Mouse (Mus musculus) thymus, postnatal 36 days (tissue): ENCODE results near the gene Ppt2.

Experiments
- DNase-seq, 2 experiments: peaks; one replicate each; pipeline ENCODE4 v3.0.0; 2022; ENCODE audit warnings: mixed read lengths in 2 of 2

Ppt2 gene

GRCm38 (mm10) chr17:34604511-34605237 is 23.6 kb downstream of the Ppt2 start:
- DNase-seq = peak in 1 of 2 experiments; percentile 5

DNA sequence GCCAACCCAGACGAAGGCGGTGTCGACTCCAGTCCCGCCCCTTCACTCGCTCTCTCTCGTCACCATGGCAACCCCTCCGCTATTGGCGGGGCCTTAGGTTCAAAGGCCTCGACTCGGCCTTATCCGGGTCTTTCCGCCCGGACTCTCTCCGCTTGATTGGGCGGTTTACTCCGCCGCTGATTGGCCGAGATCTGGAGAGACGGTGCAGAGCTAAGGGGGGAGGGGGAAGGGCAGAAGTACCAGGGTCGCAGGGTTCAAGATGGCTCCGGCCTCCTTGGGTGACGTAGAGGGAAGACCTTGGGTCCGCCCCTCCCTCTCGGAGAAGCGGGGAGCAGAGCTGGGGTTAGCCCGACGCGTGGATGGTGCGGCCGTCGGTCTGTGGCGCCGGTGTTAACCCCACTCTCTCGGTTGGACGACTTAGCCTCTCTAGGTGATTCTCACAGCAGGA is 24.2 kb downstream of the Ppt2 start, which contains the start of gene Agpat1:
Gene Agpat1 (plus strand): TSS at position 202 of the 448 bp plus-strand sequence.
- DNase-seq = peak; percentile 96 to 99

GRCm38 (mm10) chr17:34603375-34604060 is 24.8 kb downstream of the Ppt2 start, which contains the start of gene Rnf5:
Gene Rnf5 (minus strand): TSS chr17:34603690.
- peak; percentile 94 to 95 for DNase-seq

- DNase-seq = peak in 1 of 2 experiments; percentile 17
Observed at GRCm38 (mm10) chr17:34601796-34602195, 26.5 kb downstream of the Ppt2 start.

- no peak for DNase-seq
Observed at GRCm38 (mm10) chr17:34599891-34600290, 28.4 kb downstream of the Ppt2 start.

DNA sequence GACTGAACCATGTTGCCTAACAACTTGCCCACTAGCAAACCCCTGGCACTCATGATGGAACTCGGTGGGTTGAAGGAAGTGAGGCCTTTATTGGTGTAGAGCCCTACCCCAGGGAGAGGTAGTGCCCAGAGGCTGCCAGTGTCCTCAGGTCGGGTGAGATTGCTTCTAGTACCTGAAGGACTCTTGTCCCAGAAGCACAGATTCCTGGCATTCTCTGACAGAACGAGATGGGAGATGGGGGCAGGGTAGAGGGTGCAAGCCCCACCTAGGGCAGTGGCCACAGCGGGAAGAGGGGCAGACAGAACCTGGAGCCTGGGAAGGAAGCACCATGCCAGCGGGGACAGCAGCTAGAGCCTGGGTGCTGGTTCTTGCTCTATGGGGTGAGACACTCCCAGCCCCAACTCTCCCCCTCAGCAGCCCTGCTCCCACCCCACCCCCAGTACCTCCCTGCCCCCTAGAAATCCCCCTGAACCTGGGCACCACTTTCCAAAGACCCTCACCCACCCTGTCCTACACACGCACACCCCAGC is 30.7 kb downstream of the Ppt2 start, which contains the start of gene Ager:
Gene Ager (plus strand): TSS at position 297 of the 530 bp plus-strand sequence.
- DNase-seq = no peak

DNA sequence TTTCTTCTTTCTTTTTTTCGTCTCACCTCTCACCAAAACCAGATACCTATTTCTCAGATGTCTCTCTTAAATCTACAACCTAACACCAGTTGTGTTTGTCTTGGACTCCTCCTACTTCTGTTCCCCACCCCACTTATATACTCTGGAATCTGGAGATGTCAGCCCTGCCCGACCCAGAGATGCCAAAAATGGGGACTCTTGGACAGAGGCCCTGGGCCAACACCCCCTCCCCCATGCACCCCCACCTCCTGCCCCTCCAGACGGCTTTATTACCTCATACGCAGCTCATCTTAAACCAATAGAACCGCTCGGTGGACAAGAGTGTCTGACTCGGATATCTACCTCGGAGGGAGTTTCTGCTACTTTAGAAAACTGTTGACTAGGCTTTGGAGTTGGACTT is 32.2 kb downstream of the Ppt2 start:
- no peak for DNase-seq

DNA sequence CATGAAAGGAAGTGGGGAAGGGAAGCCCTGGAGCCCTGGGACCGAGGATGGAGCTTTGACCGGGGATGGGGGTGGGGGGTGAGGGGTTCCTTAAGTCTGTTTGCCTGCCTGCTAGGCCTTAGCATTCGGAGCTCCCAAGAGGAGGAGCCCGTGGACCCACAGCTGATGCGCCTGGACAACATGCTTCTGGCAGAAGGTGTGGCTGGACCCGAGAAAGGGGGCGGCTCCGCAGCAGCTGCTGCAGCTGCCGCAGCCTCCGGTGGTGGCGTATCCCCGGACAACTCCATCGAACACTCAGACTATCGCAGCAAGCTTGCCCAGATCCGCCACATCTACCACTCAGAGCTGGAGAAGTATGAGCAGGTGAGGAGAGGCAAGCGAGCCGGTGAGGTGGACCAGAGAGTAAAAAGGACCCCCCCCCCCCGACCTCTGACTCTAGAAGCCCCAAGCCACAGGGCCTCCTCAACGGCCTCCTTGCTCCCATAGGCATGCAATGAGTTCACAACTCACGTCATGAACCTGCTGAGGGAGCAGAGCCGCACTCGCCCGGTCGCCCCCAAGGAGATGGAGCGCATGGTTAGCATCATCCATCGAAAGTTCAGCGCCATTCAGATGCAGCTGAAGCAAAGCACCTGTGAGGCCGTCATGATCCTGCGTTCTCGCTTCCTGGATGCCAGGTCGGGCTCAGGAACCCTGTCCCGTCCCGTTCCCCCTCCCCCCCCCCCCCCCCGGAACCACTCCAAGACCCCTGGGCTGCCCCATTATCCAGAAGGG is 34.4 kb downstream of the Ppt2 start:
- no peak for DNase-seq

DNA sequence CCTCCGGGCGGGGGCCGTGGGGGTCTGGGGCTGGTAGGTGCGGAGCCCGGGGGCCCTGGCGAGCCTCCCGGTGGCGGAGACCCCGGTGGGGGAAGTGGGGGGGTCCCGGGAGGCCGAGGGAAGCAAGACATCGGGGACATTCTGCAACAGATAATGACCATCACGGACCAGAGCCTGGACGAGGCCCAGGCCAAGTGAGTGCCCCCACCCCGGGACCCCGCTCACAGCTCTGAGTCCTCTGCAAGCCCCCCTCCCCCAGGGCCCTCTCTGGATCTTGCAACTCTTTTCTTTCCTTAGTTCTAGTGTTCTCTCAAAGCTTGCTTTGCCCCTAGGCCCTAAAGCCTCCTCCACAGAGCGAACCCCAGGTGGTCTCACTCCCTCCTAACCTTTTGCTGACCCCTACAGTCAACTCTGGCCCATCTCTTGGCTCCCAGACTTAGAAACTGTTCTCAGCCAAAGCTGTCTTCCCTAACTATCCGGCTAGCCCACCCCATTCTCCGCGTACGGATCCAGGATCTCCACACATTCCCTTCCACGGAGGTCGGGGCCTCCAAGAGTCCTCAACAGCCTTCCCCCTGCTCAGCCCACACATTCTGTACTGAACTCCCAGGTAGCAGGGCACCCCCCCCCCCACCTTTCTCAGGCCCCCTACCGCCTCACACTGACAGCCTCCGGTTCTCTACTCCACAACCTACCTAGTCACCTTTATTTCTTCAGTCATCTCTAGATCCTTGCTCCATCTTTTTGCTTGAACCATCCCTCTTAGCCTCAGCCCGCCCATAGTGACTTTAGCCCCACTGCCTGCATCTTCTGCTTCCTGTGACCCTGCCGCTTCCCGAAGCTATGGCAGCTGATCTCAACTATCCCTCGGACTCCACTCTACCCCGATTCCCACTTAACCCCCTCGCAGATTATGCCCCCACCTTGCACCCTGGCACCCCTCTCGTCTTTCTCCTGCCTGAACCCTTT is 35.4 kb downstream of the Ppt2 start:
- peak; percentile 27 to 36 for DNase-seq

GRCm38 (mm10) chr17:34591994-34592375 is 36.3 kb downstream of the Ppt2 start:
- DNase-seq = peak; percentile 92

DNA sequence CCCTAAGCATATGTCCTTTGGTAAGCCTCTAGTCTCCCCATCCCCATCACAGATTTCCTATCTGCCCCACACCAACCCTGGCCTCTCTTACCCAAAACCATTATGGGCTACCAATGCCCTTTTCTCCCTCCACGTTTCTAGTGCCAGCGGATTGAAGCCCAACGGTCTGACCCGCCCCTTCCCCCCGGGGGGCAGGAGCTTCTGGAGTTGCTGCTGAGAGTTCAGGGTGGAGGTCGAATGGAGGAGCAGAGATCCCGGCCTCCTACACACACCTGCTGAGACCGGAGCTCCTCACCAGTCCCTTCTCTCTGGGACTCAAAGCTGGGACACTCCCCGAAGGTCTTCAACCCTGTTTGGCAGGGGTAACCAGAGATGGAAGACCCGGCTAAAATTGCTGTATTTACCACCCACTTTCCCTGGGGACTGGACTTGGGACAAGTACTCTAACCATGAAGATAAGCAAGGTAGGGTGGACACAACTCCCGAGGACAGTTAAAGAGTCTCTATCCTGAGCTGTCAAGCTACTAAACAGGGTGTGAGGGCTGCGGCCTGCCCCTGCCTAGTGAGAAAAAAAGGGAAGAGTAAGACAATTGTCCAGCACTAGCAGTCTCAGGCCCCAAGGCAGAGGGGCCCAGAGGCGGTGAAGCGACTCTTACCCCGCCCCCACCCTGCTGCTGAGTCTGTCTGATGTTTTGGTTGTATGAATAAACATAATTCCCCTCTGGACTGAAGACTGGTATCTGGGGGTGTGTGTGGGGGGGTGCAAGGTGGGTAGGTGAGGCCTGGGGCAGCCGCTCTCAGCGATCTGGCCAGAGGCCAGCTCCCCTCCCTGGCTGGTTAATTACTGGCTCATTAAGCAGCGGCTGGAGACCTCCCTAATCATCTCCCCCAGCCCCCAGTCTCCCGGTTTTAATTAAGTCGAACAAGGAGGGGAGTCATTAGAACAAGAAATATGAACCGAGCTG is 37.0 kb downstream of the Ppt2 start, which contains the start of gene Pbx2:
Gene Pbx2 (plus strand): TSS at position 238 of the 965 bp plus-strand sequence.
- DNase-seq = peak; percentile 56 to 63

- peak; percentile 43 to 61 for DNase-seq
Observed at GRCm38 (mm10) chr17:34590154-34590987, 37.9 kb downstream of the Ppt2 start.

DNA sequence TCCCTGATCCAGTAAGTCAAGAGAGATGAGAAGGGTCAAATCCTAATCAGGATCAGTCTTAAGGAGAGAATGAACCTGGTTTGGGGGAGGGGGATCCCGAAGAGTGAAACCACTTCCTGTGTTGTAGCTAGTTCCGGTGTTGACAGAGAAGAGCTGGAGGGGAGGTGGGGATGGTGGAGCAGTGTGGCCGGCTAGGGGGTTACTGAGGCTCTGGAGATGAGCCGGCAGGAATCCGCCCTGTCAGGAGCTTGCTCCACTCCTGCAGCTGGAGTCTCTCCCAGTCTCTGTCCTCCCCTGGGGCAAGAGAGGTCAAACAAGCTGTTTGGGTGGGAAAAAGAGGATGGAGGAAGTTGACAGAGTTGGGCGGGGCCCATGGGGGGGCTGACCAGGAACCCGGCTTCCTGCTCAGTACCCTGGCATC is 38.6 kb downstream of the Ppt2 start, which contains the start of gene Gpsm3:
Gene Gpsm3 (plus strand): TSS at position 126 of the 421 bp plus-strand sequence.
- DNase-seq = peak; percentile 79 to 82

- DNase-seq = peak in 1 of 2 experiments; percentile 33
Observed at GRCm38 (mm10) chr17:34589206-34589605, 39.1 kb downstream of the Ppt2 start.

GRCm38 (mm10) chr17:34588767-34589166 is 39.5 kb downstream of the Ppt2 start:
- peak in 1 of 2 experiments; percentile 42 for DNase-seq

DNA sequence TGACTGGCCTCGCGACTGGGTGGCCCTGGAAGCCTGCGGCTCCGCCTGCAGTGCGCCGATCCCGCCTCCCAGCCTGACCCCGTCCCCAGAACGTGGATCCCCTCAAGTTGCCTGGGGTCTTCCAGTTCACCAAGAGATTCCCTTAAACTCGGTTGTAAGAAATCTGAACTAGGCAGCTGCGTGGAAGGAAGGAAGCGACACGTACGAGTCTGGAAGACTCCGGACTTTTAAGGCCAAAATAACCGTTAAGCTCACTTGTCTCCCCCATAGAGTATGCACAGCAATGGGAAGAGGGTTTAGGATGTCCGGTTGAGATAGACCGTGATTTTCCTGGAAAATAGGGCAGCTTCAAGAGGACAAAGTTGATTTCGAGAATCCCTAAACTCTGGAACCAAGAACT is 40.5 kb downstream of the Ppt2 start:
- no peak for DNase-seq

DNA sequence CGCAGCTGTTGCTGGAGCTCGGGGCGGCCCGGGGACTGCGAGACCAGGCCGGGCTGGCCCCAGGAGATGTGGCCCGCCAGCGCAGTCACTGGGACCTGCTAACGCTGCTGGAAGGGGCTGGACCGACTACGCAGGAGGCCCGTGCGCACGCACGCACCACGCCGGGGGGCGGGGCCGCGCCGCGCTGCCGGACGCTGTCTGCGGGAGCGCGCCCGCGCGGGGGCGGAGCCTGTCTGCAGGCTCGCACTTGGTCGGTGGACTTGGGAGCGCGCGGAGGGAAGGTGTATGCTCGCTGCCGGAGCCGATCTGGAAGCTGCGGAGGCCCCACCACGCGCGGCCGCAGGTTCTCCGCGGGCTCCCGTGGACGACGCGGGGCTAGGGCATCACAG is 40.9 kb downstream of the Ppt2 start:
- peak; percentile 97 to 98 for DNase-seq

GRCm38 (mm10) chr17:34586796-34587422 is 41.4 kb downstream of the Ppt2 start:
- peak; percentile 59 to 92 for DNase-seq
